Mouse (Mus musculus): Measurements from ENCODE around the gene Adh4. TPM values are rescaled to one million over a fixed set of nuclear protein-coding genes. Genes with fewer than 3 reads are reported as not detected.

Gene Adh4
- polyA plus RNA-seq, 1 experiment from 2014 or later, result not detected

DNA sequence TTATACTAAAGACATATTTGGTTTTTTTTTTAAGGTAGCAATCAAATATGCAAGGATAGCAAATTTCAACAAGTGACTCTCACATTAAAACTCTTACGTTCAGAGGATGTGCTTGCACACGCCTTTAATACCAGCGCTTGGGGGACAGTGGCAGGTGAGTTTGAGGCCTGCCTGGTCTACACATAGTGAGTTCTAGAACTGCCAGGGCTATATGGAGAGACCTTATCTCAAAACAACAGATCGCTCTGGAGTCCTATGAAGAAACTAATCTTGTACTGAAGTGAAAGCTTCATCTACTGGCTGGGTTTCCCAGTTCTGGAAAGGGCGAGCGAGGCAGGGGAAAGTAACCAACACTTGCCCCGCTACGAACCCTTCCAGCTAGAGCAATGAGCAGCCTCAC, 64.2 kb downstream of the Adh4 start:
- H3K4me1 ChIP-seq, result peaks cover 3% of the 10 kb centered on the region; the same call in 1 of the 2 replicates
- H3K36me3 ChIP-seq, result peaks cover 23% of the 10 kb centered on the region
- H3K27me3 ChIP-seq (replicated peaks), result no peaks in the 10 kb centered on the region
- no peak overlapping the region for H3K4me2 ChIP-seq
- H3K27ac ChIP-seq (replicated peaks), result no peak overlapping the region
- H3K4me3 ChIP-seq (replicated peaks), result no peak overlapping the region
- no peak for ATAC-seq (ENCODE audit: low FRiP score)
- H3K9me3 ChIP-seq (replicated peaks), result no peaks in the 10 kb centered on the region
- H3K9ac ChIP-seq (replicated peaks), result no peak overlapping the region
- 98% methylated on average over 8 of the region's 8 CpGs for WGBS

Other genes starting within 250 kb of the Adh4 start
- gene 4930579F01Rik, start 221.6 kb upstream of the Adh4 start, polyA plus RNA-seq (2015; fragmentation: Nextera tagmentation; extraction: Ambion mirVana), result not detected in 2 replicates
- 0.44 and 0.66 TPM in 2 replicates for gene Adh7, start 197.7 kb upstream of the Adh4 start, polyA plus RNA-seq (2015; fragmentation: Nextera tagmentation; extraction: Ambion mirVana)
- gene Adh1, start 154.5 kb upstream of the Adh4 start, polyA plus RNA-seq (2015; fragmentation: Nextera tagmentation; extraction: Ambion mirVana), result 3.2 and 6.4 TPM in 2 replicates
- 0.12 TPM in 1 of 2 replicates, not detected in the other for gene Adh6a, start 102.2 kb upstream of the Adh4 start, polyA plus RNA-seq (2015; fragmentation: Nextera tagmentation; extraction: Ambion mirVana)
- gene Adh6b, start 73.7 kb upstream of the Adh4 start, polyA plus RNA-seq (2015; fragmentation: Nextera tagmentation; extraction: Ambion mirVana), result 0.31 and 0.55 TPM in 2 replicates
- gene Adh5, start 27.6 kb downstream of the Adh4 start, polyA plus RNA-seq (2015; fragmentation: Nextera tagmentation; extraction: Ambion mirVana), result 179 and 188 TPM in 2 replicates
- gene Metap1, start 74.0 kb downstream of the Adh4 start, polyA plus RNA-seq (2015; fragmentation: Nextera tagmentation; extraction: Ambion mirVana), result 47.0 and 47.5 TPM in 2 replicates
- gene Eif4e, start 110.7 kb downstream of the Adh4 start, polyA plus RNA-seq (2015; fragmentation: Nextera tagmentation; extraction: Ambion mirVana), result 320 and 328 TPM in 2 replicates